Mouse (Mus musculus): Measurements from ENCODE around the gene Spn. TPM values are rescaled to one million over a fixed set of nuclear protein-coding genes. Genes with fewer than 3 reads are reported as not detected.
A peak's percentile ranks its signal among the peaks of the same experiment; 100 is the strongest.

Spn gene
- total and polyA plus RNA-seq, 2 experiments from 2014 or later, result 0.16 TPM; not detected in 1

DNA sequence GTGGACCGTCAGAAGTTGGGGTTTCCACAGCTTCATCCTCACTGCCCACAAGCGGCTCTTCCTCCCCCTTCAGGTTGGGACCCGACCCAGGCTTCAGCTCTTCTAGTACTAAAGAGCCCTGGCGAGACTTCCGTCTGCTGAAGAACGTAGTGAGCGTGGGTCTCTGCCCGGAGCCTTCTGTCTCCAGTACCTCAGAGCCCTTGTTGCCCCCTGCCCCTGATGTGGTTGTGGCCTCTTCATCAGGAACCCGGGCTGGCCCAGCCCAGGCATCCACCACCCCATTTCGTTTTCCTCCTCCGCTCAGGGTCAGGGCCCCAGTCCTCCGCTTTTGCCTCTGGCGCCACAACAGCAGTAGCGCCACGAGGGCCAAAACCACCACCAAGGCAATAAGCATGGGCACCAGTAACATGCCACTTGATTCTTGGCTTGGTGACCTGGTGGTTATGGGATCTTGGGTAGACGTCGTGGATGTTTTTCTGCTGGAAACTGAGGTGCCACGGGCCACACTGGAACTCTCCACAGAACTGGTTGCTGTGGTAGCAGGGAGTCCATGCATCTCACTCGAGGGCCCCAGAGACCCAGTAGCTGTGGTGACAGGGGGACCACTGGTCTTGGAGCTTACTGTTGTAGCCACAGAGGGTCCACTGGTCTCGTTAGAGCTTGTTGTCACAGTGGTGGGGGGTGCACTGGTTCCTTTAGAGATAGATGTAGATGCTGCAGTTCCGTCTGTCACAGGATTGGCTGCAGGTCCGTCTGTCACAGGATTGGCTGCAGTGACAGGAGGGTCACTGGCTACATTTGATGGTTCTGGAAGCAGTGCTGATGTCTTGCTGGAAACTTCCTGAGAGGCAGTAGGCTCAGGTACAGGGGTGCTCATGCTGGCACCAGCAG is 1.2 kb downstream of the Spn start:
- H3K9ac ChIP-seq (replicated peaks; ENCODE audit: low read length, poor library complexity, severe bottlenecking), result no peak overlapping the region
- no peak for DNase-seq (ENCODE audit: low spot score)
- no peak for ATAC-seq (ENCODE audit: low FRiP score)
- no peaks in the 10 kb centered on the region for H3K9me3 ChIP-seq (ENCODE audit: low read length)
- no peak overlapping the region for H3K4me3 ChIP-seq (ENCODE audit: low read depth, low read length)
- H3K36me3 ChIP-seq (ENCODE audit: insufficient read depth, low read length), result no peaks in the 10 kb centered on the region
- H3K27ac ChIP-seq (ENCODE audit: low read depth, low read length), result no peak overlapping the region
- no peaks in the 10 kb centered on the region for H3K4me1 ChIP-seq (ENCODE audit: insufficient read depth, low read length)
- no peak for TF ChIP-seq CTCF (IDR thresholded peaks at IDR 0.05)
- 90% methylated on average over 22 of the region's 22 CpGs for WGBS
- H3K27me3 ChIP-seq (ENCODE audit: insufficient read depth, low read length), result no peaks in the 10 kb centered on the region
- H3K4me2 ChIP-seq (ENCODE audit: low read depth, low read length, poor library complexity, severe bottlenecking), result no peak overlapping the region

DNA sequence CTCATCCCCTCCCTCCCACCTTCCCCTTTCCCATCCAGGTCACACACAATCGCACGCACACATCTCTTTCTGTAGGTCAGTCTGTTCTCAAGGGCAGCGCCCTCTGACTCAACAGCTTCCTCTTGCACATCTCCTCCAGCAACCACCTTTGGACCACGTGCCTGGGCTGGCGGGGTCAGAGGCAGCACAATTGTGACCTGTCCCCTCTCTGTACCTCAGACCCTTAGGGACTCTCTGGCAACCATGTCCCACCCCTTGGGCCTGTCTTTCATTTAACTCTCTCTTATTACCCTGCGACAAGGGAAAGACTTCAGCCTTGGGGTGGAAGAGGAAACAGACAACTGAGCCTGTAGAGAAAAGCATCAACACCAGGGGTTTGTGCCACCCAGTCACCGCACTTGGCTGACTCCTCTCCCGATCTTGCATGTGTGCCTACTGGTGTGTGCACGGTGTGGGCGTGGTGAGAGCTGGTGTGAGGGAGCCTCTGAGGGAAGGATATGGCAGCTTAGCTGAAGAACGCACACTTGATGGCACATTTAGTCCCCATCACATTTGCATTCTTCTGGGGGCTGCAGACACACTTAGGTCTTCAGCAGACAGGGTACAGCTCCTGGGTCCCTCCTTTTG is 2.7 kb downstream of the Spn start:
- H3K27me3 ChIP-seq (ENCODE audit: insufficient read depth, low read length), result no peaks in the 10 kb centered on the region

DNA sequence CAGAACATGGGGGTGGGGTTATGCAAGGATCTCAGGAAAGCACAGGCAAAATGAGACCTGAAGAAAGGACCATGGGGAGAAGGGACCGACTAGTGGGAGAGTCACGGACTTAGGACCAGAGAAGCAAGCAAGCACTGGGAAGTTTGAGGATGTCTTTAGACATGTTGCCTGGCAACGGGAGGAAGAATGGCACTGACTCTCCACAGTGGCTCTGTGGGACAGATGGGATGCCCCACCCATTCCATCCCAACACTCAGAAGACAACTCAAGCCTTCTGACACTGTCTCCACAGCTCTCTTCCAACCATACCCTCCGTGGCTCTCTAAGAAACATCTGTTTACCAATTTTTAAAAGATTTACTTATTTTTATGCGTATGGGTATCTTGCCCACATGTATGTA is 4.5 kb downstream of the Spn start:
- Histone ChIP-seq H3K9me3 (ENCODE audit: low read length) (no peaks in the 10 kb centered on the region), H3K4me3 (ENCODE audit: low read depth, low read length) (no peak overlapping the region), H3K4me2 (ENCODE audit: low read depth, low read length, poor library complexity, severe bottlenecking) (no peak overlapping the region), H3K27ac (ENCODE audit: low read depth, low read length) (no peak overlapping the region), H3K9ac (replicated peaks; ENCODE audit: low read length, poor library complexity, severe bottlenecking) (no peak overlapping the region), H3K4me1 (ENCODE audit: insufficient read depth, low read length) (no peaks in the 10 kb centered on the region), H3K36me3 (ENCODE audit: insufficient read depth, low read length) (no peaks in the 10 kb centered on the region), H3K27me3 (ENCODE audit: insufficient read depth, low read length) (no peaks in the 10 kb centered on the region)
- no peak for DNase-seq (ENCODE audit: low spot score)
- ATAC-seq (ENCODE audit: low FRiP score), result no peak
- WGBS, result 35% methylated on average over 5 of the region's 5 CpGs
- no peak for TF ChIP-seq CTCF (IDR thresholded peaks at IDR 0.05)

More for the DNA sequence above, 2.7 kb downstream of the Spn start:
- Histone ChIP-seq H3K9ac (replicated peaks; ENCODE audit: low read length, poor library complexity, severe bottlenecking) (no peak overlapping the region), H3K4me3 (ENCODE audit: low read depth, low read length) (no peak overlapping the region), H3K4me2 (ENCODE audit: low read depth, low read length, poor library complexity, severe bottlenecking) (no peak overlapping the region), H3K4me1 (ENCODE audit: insufficient read depth, low read length) (no peaks in the 10 kb centered on the region), H3K9me3 (ENCODE audit: low read length) (no peaks in the 10 kb centered on the region), H3K36me3 (ENCODE audit: insufficient read depth, low read length) (no peaks in the 10 kb centered on the region), H3K27ac (ENCODE audit: low read depth, low read length) (no peak overlapping the region)
- ATAC-seq (ENCODE audit: low FRiP score) (no peak), DNase-seq (ENCODE audit: low spot score) (no peak)
- WGBS, result 85% methylated on average over 11 of the region's 11 CpGs
- no peak for TF ChIP-seq CTCF (IDR thresholded peaks at IDR 0.05)

GRCm38 (mm10) chr7:127129638-127130037 is 8.0 kb downstream of the Spn start:
- Histone ChIP-seq H3K27me3 (ENCODE audit: insufficient read depth, low read length) (no peaks in the 10 kb centered on the region), H3K4me2 (ENCODE audit: low read depth, low read length, poor library complexity, severe bottlenecking) (no peak overlapping the region), H3K4me3 (ENCODE audit: low read depth, low read length) (no peak overlapping the region), H3K9ac (replicated peaks; ENCODE audit: low read length, poor library complexity, severe bottlenecking) (no peak overlapping the region), H3K36me3 (ENCODE audit: insufficient read depth, low read length) (no peaks in the 10 kb centered on the region), H3K9me3 (ENCODE audit: low read length) (no peaks in the 10 kb centered on the region), H3K4me1 (ENCODE audit: insufficient read depth, low read length) (no peaks in the 10 kb centered on the region), H3K27ac (ENCODE audit: low read depth, low read length) (no peak overlapping the region)
- peak; percentile 64 for DNase-seq (ENCODE audit: low spot score)
- ATAC-seq (ENCODE audit: low FRiP score), result no peak
- TF ChIP-seq CTCF (IDR thresholded peaks at IDR 0.05), result peak; percentile 68
- 13% methylated on average over 4 of the region's 4 CpGs for WGBS

- no peaks in the 10 kb centered on the region for H3K36me3 ChIP-seq (ENCODE audit: insufficient read depth, low read length)
- H3K27ac ChIP-seq (ENCODE audit: low read depth, low read length), result no peak within 1 kb of the TSS
- no peaks in the 10 kb centered on the region for H3K4me1 ChIP-seq (ENCODE audit: insufficient read depth, low read length)
- no peak within 1 kb of the TSS for H3K4me2 ChIP-seq (ENCODE audit: low read depth, low read length, poor library complexity, severe bottlenecking)
- TF ChIP-seq CTCF (IDR thresholded peaks at IDR 0.05), result no peak
- H3K27me3 ChIP-seq (ENCODE audit: insufficient read depth, low read length), result no peaks in the 10 kb centered on the region
- no peaks in the 10 kb centered on the region for H3K9me3 ChIP-seq (ENCODE audit: low read length)
- 13% methylated on average over 7 of the region's 7 CpGs for WGBS
- H3K4me3 ChIP-seq (ENCODE audit: low read depth, low read length), result no peak within 1 kb of the TSS
- ATAC-seq (ENCODE audit: low FRiP score) (no peak), DNase-seq (ENCODE audit: low spot score) (no peak)
- no peak within 1 kb of the TSS for H3K9ac ChIP-seq (replicated peaks; ENCODE audit: low read length, poor library complexity, severe bottlenecking)
Observed at GRCm38 (mm10) chr7:127121911-127122270, 15.7 kb downstream of the Spn start, which contains the start of gene Qprt. Qprt (minus strand) TSS chr7:127122226.

All from midbrain, postnatal 0 days (tissue).